Mouse (Mus musculus) liver, postnatal 0 days (tissue): Measurements from ENCODE around the gene Tatdn2.

Experiments used
- CTCF ChIP-seq: sonication (generic); IDR thresholded peaks from 2 replicates; pipeline ENCODE4 v1.5.1; 2016; ENCODE audit warnings: antibody characterized with exemption, low read depth
- EP300 ChIP-seq: IDR thresholded peaks from 2 replicates; pipeline ENCODE4 v1.6.1; 2016; ENCODE audit warnings: antibody characterized with exemption, low read depth, mild to moderate bottlenecking

- TF ChIP-seq CTCF (no peak), EP300 (no peak)
Measured at GRCm38 (mm10) chr6:113714797-113715196, 17.9 kb downstream of the Tatdn2 start.
